Mouse (Mus musculus): ENCODE results near the gene B4galt3.
A peak's percentile ranks its signal among the peaks of the same experiment; 100 is the strongest.

B4galt3 gene

GRCm38 (mm10) chr1:171263666-171264461, 6.3 kb upstream of the B4galt3 start:
- DNase-seq (ENCODE audit: low read depth) = no peak

- DNase-seq (ENCODE audit: low read depth) = no peak
These were observed 4.0 kb upstream of the B4galt3 start for GRCm38 (mm10) chr1:171265971-171266744.

GRCm38 (mm10) chr1:171268341-171268740, 1.8 kb upstream of the B4galt3 start:
- DNase-seq (ENCODE audit: low read depth) = no peak

- no peak for DNase-seq (ENCODE audit: low read depth)
These were observed 409 bp downstream of the B4galt3 start for GRCm38 (mm10) chr1:171270573-171270900.

- peak; percentile 76 for DNase-seq (ENCODE audit: low read depth)
These were observed 1.1 kb downstream of the B4galt3 start for GRCm38 (mm10) chr1:171271196-171271595.

- no peak for DNase-seq (ENCODE audit: low read depth)
These were observed 1.5 kb downstream of the B4galt3 start for GRCm38 (mm10) chr1:171271622-171272021.

GRCm38 (mm10) chr1:171272086-171272485, 2.0 kb downstream of the B4galt3 start:
- DNase-seq (ENCODE audit: low read depth) = no peak

- DNase-seq (ENCODE audit: low read depth) = no peak
These were observed 4.0 kb downstream of the B4galt3 start for GRCm38 (mm10) chr1:171274171-171274570.

GRCm38 (mm10) chr1:171275144-171275734, 5.1 kb downstream of the B4galt3 start:
- no peak for DNase-seq (ENCODE audit: low read depth)

- no peak for DNase-seq (ENCODE audit: low read depth)
These were observed 6.1 kb downstream of the B4galt3 start for GRCm38 (mm10) chr1:171276110-171276748.

- DNase-seq (ENCODE audit: low read depth) = no peak
These were observed 7.6 kb downstream of the B4galt3 start for GRCm38 (mm10) chr1:171277736-171278135.

- DNase-seq (ENCODE audit: low read depth) = no peak
These were observed 8.3 kb downstream of the B4galt3 start for GRCm38 (mm10) chr1:171278436-171278835.

GRCm38 (mm10) chr1:171279012-171279705, 9.0 kb downstream of the B4galt3 start:
- DNase-seq (ENCODE audit: low read depth) = no peak

GRCm38 (mm10) chr1:171279721-171280120, 9.6 kb downstream of the B4galt3 start:
- DNase-seq (ENCODE audit: low read depth) = no peak

- DNase-seq (ENCODE audit: low read depth) = no peak
These were observed 10.3 kb downstream of the B4galt3 start for GRCm38 (mm10) chr1:171280250-171280915.

GRCm38 (mm10) chr1:171280916-171281527, 10.9 kb downstream of the B4galt3 start, which contains the start of gene Ppox:
TSS of gene Ppox (minus strand) at chr1:171281186.
- peak; percentile 99 for DNase-seq (ENCODE audit: low read depth)

- DNase-seq (ENCODE audit: low read depth) = peak; percentile 90
These were observed 11.4 kb downstream of the B4galt3 start for GRCm38 (mm10) chr1:171281528-171281923.

GRCm38 (mm10) chr1:171282086-171282805, 12.1 kb downstream of the B4galt3 start:
- DNase-seq (ENCODE audit: low read depth) = no peak

- no peak for DNase-seq (ENCODE audit: low read depth)
These were observed 13.3 kb downstream of the B4galt3 start for GRCm38 (mm10) chr1:171283188-171284160.

All from c-Kit-positive CD71-positive TER-119-negative erythroid progenitor cells, embryonic 14.5 days (primary cell).